Mouse (Mus musculus) myocyte (in vitro differentiated cells): Measurements from ENCODE around the gene B3galt4. TPM values are rescaled to one million over a fixed set of nuclear protein-coding genes. Genes with fewer than 3 reads are reported as not detected.

ENCODE experiments used
- H3K27me3 ChIP-seq: one replicate; pipeline ENCODE4 v1.6.1; 2011; ENCODE audit not compliant: control insufficient read depth, insufficient read depth, insufficient read length
- H3K36me3 ChIP-seq: one replicate; pipeline ENCODE4 v1.6.1; 2011; ENCODE audit not compliant: control insufficient read depth, insufficient read depth
- H3K4me2 ChIP-seq: one replicate; pipeline ENCODE4 v1.6.1; 2011; ENCODE audit warnings: low read depth, control low read depth
- H3K4me3 ChIP-seq: one replicate; pipeline ENCODE4 v1.5.1; 2011; ENCODE audit warnings: mild to moderate bottlenecking, control low read depth, moderate library complexity
- H3K79me2 ChIP-seq: one replicate; pipeline ENCODE4 v1.6.1; 2011; ENCODE audit not compliant: control insufficient read depth, insufficient read depth
- H3ac ChIP-seq: one replicate; pipeline ENCODE4 v1.6.1; 2011; ENCODE audit not compliant: control insufficient read depth, insufficient read length
- CEBPB ChIP-seq: IDR thresholded peaks from 2 replicates; pipeline ENCODE4 v1.6.1; 2011; ENCODE audit warnings: mild to moderate bottlenecking, moderate library complexity; ENCODE audit not compliant: poor library complexity, insufficient read depth, severe bottlenecking
- E2F4 ChIP-seq: IDR thresholded peaks from one replicate; pipeline ENCODE4 v1.6.1; 2011; ENCODE audit warnings: mild to moderate bottlenecking, control low read depth, moderate library complexity; ENCODE audit not compliant: insufficient read depth
- MAX ChIP-seq: IDR thresholded peaks from one replicate; pipeline ENCODE4 v1.6.1; 2011; ENCODE audit warnings: low read depth, mild to moderate bottlenecking, control low read depth
- MYOD1 ChIP-seq, 3 experiments: IDR thresholded peaks; one replicate each; pipeline ENCODE4 v1.6.1; 2011; ENCODE audit warnings: control low read depth in 2 of 3, low read depth in 2 of 3, mild to moderate bottlenecking in 2 of 3, moderate library complexity in 1 of 3; ENCODE audit not compliant: insufficient read length in 2 of 3, control insufficient read depth in 1 of 3
- MYOG ChIP-seq, 3 experiments: IDR thresholded peaks; one replicate each; pipeline ENCODE4 v1.6.1; 2011; ENCODE audit warnings: control low read depth in 2 of 3, low read depth in 2 of 3, mild to moderate bottlenecking in 2 of 3; ENCODE audit not compliant: insufficient read length in 2 of 3, control insufficient read depth in 1 of 3, insufficient read depth in 1 of 3
- POLR2A ChIP-seq: IDR thresholded peaks from one replicate; pipeline ENCODE4 v1.6.1; 2011; ENCODE audit warnings: low read depth, mild to moderate bottlenecking, control low read depth, moderate library complexity; ENCODE audit not compliant: insufficient read length
- POLR2AphosphoS2 ChIP-seq: IDR thresholded peaks from one replicate; pipeline ENCODE4 v1.6.1; 2011; ENCODE audit warnings: low read depth, control low read depth; ENCODE audit not compliant: insufficient read length
- REST ChIP-seq: IDR thresholded peaks from one replicate; pipeline ENCODE4 v1.6.1; 2011; ENCODE audit warnings: mild to moderate bottlenecking, control low read depth, moderate library complexity; ENCODE audit not compliant: insufficient read depth, insufficient read length
- SRF ChIP-seq: IDR thresholded peaks from one replicate; pipeline ENCODE4 v1.6.1; 2011; ENCODE audit warnings: low read depth; ENCODE audit not compliant: control insufficient read depth, insufficient read length
- TCF12 ChIP-seq: IDR thresholded peaks from one replicate; pipeline ENCODE4 v1.6.1; 2011; ENCODE audit warnings: mild to moderate bottlenecking, control low read depth; ENCODE audit not compliant: poor library complexity, insufficient read depth, severe bottlenecking
- TCF3 ChIP-seq: IDR thresholded peaks from one replicate; pipeline ENCODE4 v1.6.1; 2011; ENCODE audit warnings: low read depth, control low read depth; ENCODE audit not compliant: insufficient read length
- USF1 ChIP-seq: IDR thresholded peaks from one replicate; pipeline ENCODE4 v1.6.1; 2011; ENCODE audit warnings: low read depth, mild to moderate bottlenecking, control low read depth, moderate library complexity
- polyA plus RNA-seq: library from polyadenylated mRNA; unstranded; fragments of >200 nt; fragmentation: generic; extraction: Trizol; gene quantifications from one replicate; pipeline ENCODE4 v1.2.1, GENCODE M21; 2012; ENCODE audit warnings: missing spikeins

B3galt4 gene
- polyA plus RNA-seq, 1 experiment, result 1.2 TPM

DNA sequence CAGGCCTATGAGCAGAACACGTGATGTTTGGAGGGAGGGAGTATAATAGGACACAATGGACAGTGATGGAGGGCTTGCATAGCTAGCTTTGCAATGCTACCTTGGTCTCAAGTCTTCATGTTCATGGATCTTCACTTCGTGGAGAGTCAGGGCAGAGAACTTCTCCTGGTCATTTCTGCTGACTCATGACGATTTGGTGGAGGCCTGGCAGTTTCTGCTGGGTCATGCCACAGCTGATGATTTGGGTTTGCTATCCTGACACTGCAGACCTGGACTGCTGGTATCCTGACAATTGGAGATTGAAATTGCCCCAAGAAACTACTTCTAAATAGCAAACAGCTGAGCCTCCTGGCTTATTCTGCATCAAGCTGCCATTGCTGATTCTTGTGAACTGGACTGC, 22.3 kb upstream of the B3galt4 start:
- H3K4me3 ChIP-seq, result no peak overlapping the region
- TF ChIP-seq USF1, result no peak
- no peak for TF ChIP-seq CEBPB
- TF ChIP-seq MYOG (IDR thresholded peaks at IDR 0.05; ENCODE audit: control insufficient read depth in 1 of 3, insufficient read depth in 1 of 3, insufficient read length in 2 of 3, low read depth in 2 of 3), result no peak
- no peak for TF ChIP-seq MYOD1 (IDR thresholded peaks at IDR 0.05; ENCODE audit: control insufficient read depth in 1 of 3, insufficient read length in 2 of 3, low read depth in 2 of 3)
- no peak for TF ChIP-seq POLR2AphosphoS2
- TF ChIP-seq MAX, result no peak
- TF ChIP-seq SRF, result no peak
- TF ChIP-seq REST, result no peak
- TF ChIP-seq TCF3, result no peak
- TF ChIP-seq TCF12, result no peak
- no peak for TF ChIP-seq POLR2A
- no peak for TF ChIP-seq E2F4
- H3K27me3 ChIP-seq, result peaks cover 19% of the 10 kb centered on the region
- no peaks in the 10 kb centered on the region for H3K36me3 ChIP-seq
- no peak overlapping the region for H3K4me2 ChIP-seq
- no peaks in the 10 kb centered on the region for H3K79me2 ChIP-seq
- H3ac ChIP-seq, result no peak overlapping the region

DNA sequence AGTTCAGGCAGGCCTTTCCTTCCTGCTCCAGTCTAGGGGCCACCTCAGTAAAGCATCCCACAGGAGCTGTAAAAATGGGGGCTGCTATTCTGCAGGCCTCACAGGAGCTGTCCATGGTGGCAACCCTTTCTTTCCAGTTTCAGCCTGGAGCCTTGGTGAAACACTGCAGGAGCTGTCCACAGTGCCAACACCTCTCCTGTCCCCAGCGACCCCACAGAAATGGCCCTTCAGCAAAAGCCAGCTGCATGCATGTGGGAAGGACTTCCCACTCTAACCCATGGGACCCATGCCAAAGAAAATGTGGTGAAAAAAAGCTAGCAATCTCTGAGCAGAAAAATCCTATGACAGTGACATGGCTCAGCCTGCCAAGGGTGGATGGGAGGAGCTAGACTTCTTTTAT, 21.4 kb upstream of the B3galt4 start:
- Histone ChIP-seq H3K27me3 (peaks cover 11% of the 10 kb centered on the region), H3K36me3 (no peaks in the 10 kb centered on the region), H3K4me3 (no peak overlapping the region), H3K79me2 (no peaks in the 10 kb centered on the region), H3K4me2 (no peak overlapping the region), H3ac (no peak overlapping the region)
- TF ChIP-seq POLR2A (no peak), TCF3 (no peak), REST (peak; percentile 86), USF1 (no peak), MYOD1 (IDR thresholded peaks at IDR 0.05; ENCODE audit: control insufficient read depth in 1 of 3, insufficient read length in 2 of 3, low read depth in 2 of 3) (no peak)

DNA sequence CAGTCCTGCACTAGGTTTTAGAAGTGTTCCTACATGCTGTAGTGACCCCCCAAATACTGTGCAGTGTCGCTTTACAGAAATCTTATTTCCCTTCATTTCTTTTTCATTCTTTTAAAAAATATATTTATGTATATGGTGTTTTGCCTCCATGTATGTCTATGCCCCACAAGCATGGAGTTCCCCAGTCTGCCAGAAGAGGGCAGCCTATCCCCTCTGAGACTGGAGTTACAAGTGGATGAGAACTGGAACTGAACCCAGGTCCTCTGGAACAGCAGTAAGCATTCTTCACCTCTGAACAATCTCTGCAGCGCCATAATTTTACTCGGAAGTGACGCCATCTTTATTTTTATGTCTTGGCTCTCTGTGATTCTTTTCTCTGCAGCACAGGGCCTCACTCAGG, 18.1 kb upstream of the B3galt4 start:
- H3K4me3 ChIP-seq, result no peak overlapping the region
- H3K79me2 ChIP-seq, result no peaks in the 10 kb centered on the region
- H3K27me3 ChIP-seq, result peaks cover 4% of the 10 kb centered on the region
- TF ChIP-seq E2F4 (no peak), MAX (no peak), SRF (no peak), POLR2A (no peak), MYOD1 (IDR thresholded peaks at IDR 0.05; ENCODE audit: control insufficient read depth in 1 of 3, insufficient read length in 2 of 3, low read depth in 2 of 3) (no peak), TCF12 (no peak), CEBPB (no peak), REST (no peak), USF1 (no peak), TCF3 (no peak), POLR2AphosphoS2 (no peak), MYOG (IDR thresholded peaks at IDR 0.05; ENCODE audit: control insufficient read depth in 1 of 3, insufficient read depth in 1 of 3, insufficient read length in 2 of 3, low read depth in 2 of 3) (no peak)
- H3K36me3 ChIP-seq, result no peaks in the 10 kb centered on the region
- no peak overlapping the region for H3K4me2 ChIP-seq
- no peak overlapping the region for H3ac ChIP-seq

DNA sequence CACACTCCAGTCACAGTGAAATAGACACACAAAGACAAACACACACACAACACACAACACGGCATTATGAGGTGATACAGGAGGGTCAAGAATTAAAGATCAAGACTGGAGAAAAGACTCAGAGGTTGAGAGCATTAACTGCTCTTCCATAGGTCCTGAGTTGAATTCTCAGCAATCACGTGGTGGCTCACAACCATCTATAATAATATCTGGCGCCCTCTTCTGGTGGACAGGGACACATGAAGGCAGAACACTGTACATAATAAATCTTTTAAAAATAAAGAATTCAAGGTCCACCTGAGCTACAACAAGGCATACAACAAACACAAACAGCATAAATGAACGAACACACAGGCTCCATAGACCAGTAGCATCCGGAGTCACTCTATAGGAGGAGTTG, 17.6 kb upstream of the B3galt4 start:
- TF ChIP-seq TCF3, result no peak
- TF ChIP-seq SRF, result no peak
- TF ChIP-seq POLR2AphosphoS2, result no peak
- TF ChIP-seq TCF12, result no peak
- no peak for TF ChIP-seq MYOG (IDR thresholded peaks at IDR 0.05; ENCODE audit: control insufficient read depth in 1 of 3, insufficient read depth in 1 of 3, insufficient read length in 2 of 3, low read depth in 2 of 3)
- no peak for TF ChIP-seq CEBPB
- no peak for TF ChIP-seq E2F4
- peak; percentile 78 for TF ChIP-seq USF1
- no peaks in the 10 kb centered on the region for H3K79me2 ChIP-seq
- no peak overlapping the region for H3K4me3 ChIP-seq
- H3ac ChIP-seq, result no peak overlapping the region
- H3K27me3 ChIP-seq, result no peaks in the 10 kb centered on the region
- H3K36me3 ChIP-seq, result no peaks in the 10 kb centered on the region
- no peak overlapping the region for H3K4me2 ChIP-seq

DNA sequence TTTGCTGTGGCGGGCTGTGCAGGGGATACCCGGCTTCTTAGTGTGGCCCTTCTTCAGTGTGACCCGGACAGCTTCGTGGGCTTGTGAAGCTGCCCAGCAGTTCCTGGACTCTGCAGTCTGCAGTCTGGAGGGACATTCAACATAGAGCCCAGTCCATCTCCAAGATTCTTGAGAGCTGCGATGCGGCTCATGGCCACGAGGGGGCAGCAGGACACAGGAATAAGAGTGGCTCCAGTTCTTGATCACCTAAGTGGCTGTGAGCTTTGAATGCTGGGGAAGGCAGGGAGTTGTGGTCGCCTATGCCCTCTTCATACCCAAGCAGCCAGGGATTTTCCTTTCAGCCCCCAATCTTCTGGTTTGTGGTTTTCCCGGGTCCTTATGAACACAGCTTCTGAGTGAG, 17.2 kb upstream of the B3galt4 start:
- Histone ChIP-seq H3K4me3 (no peak overlapping the region), H3K4me2 (no peak overlapping the region), H3K79me2 (no peaks in the 10 kb centered on the region), H3ac (no peak overlapping the region), H3K27me3 (no peaks in the 10 kb centered on the region), H3K36me3 (no peaks in the 10 kb centered on the region)
- TF ChIP-seq MYOG (IDR thresholded peaks at IDR 0.05; ENCODE audit: control insufficient read depth in 1 of 3, insufficient read depth in 1 of 3, insufficient read length in 2 of 3, low read depth in 2 of 3), result no peak
- TF ChIP-seq SRF, result no peak
- TF ChIP-seq REST, result no peak
- TF ChIP-seq USF1, result no peak
- no peak for TF ChIP-seq MYOD1 (IDR thresholded peaks at IDR 0.05; ENCODE audit: control insufficient read depth in 1 of 3, insufficient read length in 2 of 3, low read depth in 2 of 3)
